Mouse (Mus musculus) heart, embryonic 13.5 days (tissue): ENCODE data around the gene Mc3r. TPM values are rescaled to one million over a fixed set of nuclear protein-coding genes. Genes with fewer than 3 reads are reported as not detected.

Source experiments
- ATAC-seq: fragments of 200-750 bp; cut with Nextera tagmentation; 2 replicates; pipeline ENCODE4 v1.8.0; 2017; ENCODE audit warnings: moderate TSS enrichment; ENCODE audit not compliant: insufficient number of reproducible peaks, low FRiP score, low TSS enrichment; ENCODE audit errors: extremely low read depth
- H3K27ac ChIP-seq: fragments of 300-500 bp; sonication (generic); replicated peaks from 2 replicates; pipeline ENCODE4 v1.5.1; 2015; ENCODE audit warnings: moderate library complexity, mild to moderate bottlenecking, inconsistent platforms
- H3K27me3 ChIP-seq: fragments of 300-500 bp; sonication (generic); replicated peaks from 2 replicates; pipeline ENCODE4 v1.6.1; 2015; ENCODE audit warnings: mild to moderate bottlenecking, inconsistent platforms
- H3K36me3 ChIP-seq: fragments of 300-500 bp; sonication (generic); 2 replicates; pipeline ENCODE4 v1.6.1; 2015; ENCODE audit warnings: mild to moderate bottlenecking, inconsistent platforms
- H3K4me1 ChIP-seq: fragments of 300-500 bp; sonication (generic); 2 replicates; pipeline ENCODE4 v1.6.1; 2015; ENCODE audit warnings: inconsistent platforms
- H3K4me2 ChIP-seq: fragments of 300-500 bp; sonication (generic); 2 replicates; pipeline ENCODE4 v1.6.1; 2015; ENCODE audit warnings: inconsistent platforms, mild to moderate bottlenecking, moderate library complexity
- H3K4me3 ChIP-seq: fragments of 300-500 bp; sonication (generic); 2 replicates; pipeline ENCODE4 v1.5.1; 2015; ENCODE audit warnings: moderate library complexity, mild to moderate bottlenecking, inconsistent platforms
- H3K9ac ChIP-seq: fragments of 300-500 bp; sonication (generic); 2 replicates; pipeline ENCODE4 v1.6.1; 2015; ENCODE audit warnings: inconsistent platforms, mild to moderate bottlenecking, moderate library complexity
- H3K9me3 ChIP-seq: fragments of 300-500 bp; sonication (generic); 2 replicates; pipeline ENCODE4 v1.6.1; 2016; ENCODE audit warnings: inconsistent platforms
- WGBS: fragments of 180-500 bp; shearing (Covaris S2); methylation state at CpG from one replicate; pipeline ENCODE4 v1.1.7; 2015; ENCODE audit warnings: mixed read lengths; 5-methylcytosine and 5-hydroxymethylcytosine counted together
- polyA plus RNA-seq: library from polyadenylated mRNA; unstranded; fragments of >200 nt; fragmentation: Nextera tagmentation; extraction: Ambion mirVana; gene quantifications from 2 replicates; pipeline ENCODE4 v1.2.1, GENCODE M21; 2015

Gene Mc3r
- not detected in 2 replicates for polyA plus RNA-seq

DNA sequence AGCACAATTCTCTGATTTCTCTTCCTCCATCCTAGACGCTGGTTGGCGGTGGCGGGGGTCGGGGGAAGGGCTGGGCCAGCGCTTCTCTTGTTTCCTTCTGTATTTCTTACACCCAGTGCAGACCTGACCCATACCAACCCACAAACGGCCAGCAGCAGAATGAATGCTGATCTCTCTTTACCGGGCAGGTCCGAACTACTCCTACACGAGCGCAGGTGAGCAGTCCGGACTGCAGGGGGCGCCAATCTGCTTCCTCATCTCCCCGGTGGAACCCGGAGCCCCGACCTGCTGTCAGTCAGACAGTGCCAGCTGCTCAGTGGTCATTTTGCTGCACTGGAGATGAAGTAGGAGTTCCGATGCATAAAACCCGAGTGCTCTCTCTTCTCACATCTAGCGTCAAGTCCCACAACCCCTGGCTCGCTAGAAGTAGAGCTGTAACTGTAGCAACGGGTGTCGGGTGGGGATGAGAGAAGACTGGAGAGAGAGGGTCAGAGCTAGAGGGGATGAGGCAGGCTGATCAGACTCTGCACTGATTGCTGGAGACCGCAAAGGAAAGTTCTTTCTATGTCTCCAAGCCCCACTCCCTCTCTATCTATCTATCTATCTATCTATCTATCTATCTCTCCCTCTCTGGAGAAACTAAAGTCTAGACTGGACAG lies at the start of gene Mc3r:
Gene Mc3r (plus strand): TSS at position 387 of the 659 bp plus-strand sequence.
- H3K4me1 ChIP-seq: no peaks in the 10 kb centered on the region
- H3K9me3 ChIP-seq: no peaks in the 10 kb centered on the region
- no peak within 1 kb of the TSS for H3K4me2 ChIP-seq
- H3K36me3 ChIP-seq: no peaks in the 10 kb centered on the region
- no peak for ATAC-seq
- WGBS: 9% methylated on average over 22 of the region's 22 CpGs
- H3K27me3 ChIP-seq: peaks cover 85% of the 10 kb centered on the region
- H3K4me3 ChIP-seq: no peak within 1 kb of the TSS
- H3K9ac ChIP-seq: no peak within 1 kb of the TSS
- no peak within 1 kb of the TSS for H3K27ac ChIP-seq

DNA sequence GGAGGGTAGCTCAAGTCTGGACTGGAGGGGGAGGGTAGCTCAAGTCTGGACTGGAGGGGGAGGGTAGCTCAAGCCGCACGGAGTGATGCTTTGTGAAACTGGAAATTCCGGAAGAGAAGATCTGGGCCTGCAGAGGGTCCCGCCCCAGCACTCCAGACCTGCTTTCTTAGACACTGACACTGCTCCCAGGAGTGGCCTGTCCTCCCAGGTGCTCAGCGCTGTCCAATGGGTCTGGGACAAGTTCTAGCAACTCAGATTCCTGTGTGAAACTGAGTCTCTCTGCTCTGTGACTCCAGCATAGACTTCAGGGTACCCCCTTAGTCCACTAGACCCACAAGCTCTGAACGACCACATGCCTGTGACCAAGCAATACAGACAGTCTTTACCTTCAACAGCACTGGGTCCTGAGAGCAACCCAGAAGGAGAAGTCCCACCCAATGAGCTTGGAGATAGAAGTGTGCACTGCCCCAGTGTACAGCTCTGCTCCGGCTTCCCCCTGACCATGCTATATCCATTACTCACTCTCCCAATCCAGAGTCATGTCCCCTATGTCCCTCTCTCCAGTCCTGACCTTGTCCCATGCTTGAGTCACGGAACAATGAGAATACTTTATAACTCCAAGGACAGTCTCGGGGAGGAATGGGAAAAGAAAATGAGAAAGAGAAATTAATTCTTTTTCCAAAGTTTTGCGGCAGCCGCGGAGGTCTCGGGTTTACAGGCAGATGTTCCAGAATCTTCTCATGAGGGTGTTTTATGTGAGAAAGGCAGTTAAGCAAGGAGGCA lies 46.1 kb upstream of the Mc3r start:
- no peaks in the 10 kb centered on the region for H3K4me1 ChIP-seq
- WGBS: 73% methylated on average over 13 of the region's 13 CpGs
- H3K4me3 ChIP-seq: no peak overlapping the region
- no peak overlapping the region for H3K9ac ChIP-seq
- no peak for ATAC-seq
- no peaks in the 10 kb centered on the region for H3K36me3 ChIP-seq
- H3K27ac ChIP-seq: no peak overlapping the region
- peaks cover 6% of the 10 kb centered on the region; the same call in 1 of the 2 replicates for H3K27me3 ChIP-seq
- no peaks in the 10 kb centered on the region for H3K9me3 ChIP-seq
- no peak overlapping the region for H3K4me2 ChIP-seq

DNA sequence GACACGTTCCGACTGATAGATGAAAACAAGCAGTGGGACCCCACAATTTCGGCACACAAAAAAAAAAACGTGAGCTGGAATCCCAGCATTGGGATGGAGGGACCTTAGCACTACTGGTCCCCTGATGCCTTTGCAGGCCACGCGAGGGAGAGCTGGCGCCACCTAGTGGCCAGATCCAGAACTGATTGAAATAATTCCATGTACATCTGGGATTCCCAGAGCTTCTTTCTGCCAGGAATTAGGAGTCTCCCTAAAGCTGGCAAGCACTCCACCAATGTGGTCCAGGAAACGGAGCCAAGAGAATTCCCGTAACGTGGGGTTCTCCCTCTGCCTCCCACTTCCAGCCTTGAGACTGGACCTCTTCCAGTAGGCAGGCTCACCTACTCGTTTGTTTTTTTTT lies 41.3 kb upstream of the Mc3r start:
- H3K4me3 ChIP-seq: no peak overlapping the region
- 11% methylated on average over 11 of the region's 11 CpGs for WGBS
- no peak overlapping the region for H3K9ac ChIP-seq
- peaks cover 6% of the 10 kb centered on the region; the same call in 1 of the 2 replicates for H3K27me3 ChIP-seq
- H3K4me2 ChIP-seq: no peak overlapping the region
- H3K9me3 ChIP-seq: no peaks in the 10 kb centered on the region
- no peaks in the 10 kb centered on the region for H3K4me1 ChIP-seq
- no peak overlapping the region for H3K27ac ChIP-seq
- no peaks in the 10 kb centered on the region for H3K36me3 ChIP-seq
- no peak for ATAC-seq

DNA sequence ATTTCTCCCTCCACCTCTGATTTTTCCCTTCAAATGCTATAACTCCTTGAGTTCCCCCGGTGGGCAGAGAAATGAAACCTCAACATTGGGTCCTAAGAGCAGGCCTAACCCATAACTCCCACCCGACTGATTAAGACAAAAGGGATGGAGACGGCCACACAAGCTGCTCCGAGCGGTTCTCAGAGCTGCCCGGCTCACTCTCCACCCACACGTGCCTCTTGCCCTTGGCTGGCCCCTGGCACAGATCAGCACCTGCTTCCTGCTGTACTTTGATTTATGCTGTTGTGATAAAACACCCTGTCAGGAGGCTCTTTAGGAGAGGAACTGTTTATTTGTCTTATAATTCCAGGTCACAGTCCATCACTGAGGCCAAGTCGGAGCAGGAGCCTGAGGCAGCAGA lies 34.8 kb upstream of the Mc3r start:
- Histone ChIP-seq H3K4me3 (no peak overlapping the region), H3K27ac (no peak overlapping the region), H3K36me3 (no peaks in the 10 kb centered on the region), H3K9ac (no peak overlapping the region), H3K9me3 (no peaks in the 10 kb centered on the region), H3K4me1 (no peaks in the 10 kb centered on the region), H3K4me2 (no peak overlapping the region), H3K27me3 (peaks cover 8% of the 10 kb centered on the region; the same call in 1 of the 2 replicates)
- no peak for ATAC-seq
- WGBS: 61% methylated on average over 8 of the region's 8 CpGs

DNA sequence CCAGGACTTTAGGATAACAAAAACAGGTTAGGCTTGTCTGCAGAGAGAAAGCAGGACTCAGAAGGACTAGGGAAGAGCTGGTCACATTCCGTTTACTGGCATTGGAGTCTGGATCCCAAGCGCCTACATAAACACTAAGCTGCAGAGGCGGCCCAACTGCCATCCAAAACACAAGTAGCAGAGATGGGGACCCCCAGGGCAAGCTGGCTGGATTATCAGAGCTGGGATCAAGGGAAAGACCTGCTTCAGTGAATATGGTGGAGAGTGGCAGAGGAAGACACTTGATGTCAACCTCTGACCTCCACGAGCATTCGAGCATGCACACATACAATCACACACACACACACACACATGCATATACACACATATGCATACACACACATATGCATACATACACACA lies 34.0 kb upstream of the Mc3r start:
- H3K9ac ChIP-seq: no peak overlapping the region
- H3K27ac ChIP-seq: no peak overlapping the region
- no peaks in the 10 kb centered on the region for H3K9me3 ChIP-seq
- H3K4me2 ChIP-seq: no peak overlapping the region
- no peaks in the 10 kb centered on the region for H3K36me3 ChIP-seq
- ATAC-seq: no peak
- H3K4me1 ChIP-seq: no peaks in the 10 kb centered on the region
- no peak overlapping the region for H3K4me3 ChIP-seq
- WGBS: 77% methylated on average over 5 of the region's 5 CpGs
- H3K27me3 ChIP-seq: peaks cover 8% of the 10 kb centered on the region; the same call in 1 of the 2 replicates

DNA sequence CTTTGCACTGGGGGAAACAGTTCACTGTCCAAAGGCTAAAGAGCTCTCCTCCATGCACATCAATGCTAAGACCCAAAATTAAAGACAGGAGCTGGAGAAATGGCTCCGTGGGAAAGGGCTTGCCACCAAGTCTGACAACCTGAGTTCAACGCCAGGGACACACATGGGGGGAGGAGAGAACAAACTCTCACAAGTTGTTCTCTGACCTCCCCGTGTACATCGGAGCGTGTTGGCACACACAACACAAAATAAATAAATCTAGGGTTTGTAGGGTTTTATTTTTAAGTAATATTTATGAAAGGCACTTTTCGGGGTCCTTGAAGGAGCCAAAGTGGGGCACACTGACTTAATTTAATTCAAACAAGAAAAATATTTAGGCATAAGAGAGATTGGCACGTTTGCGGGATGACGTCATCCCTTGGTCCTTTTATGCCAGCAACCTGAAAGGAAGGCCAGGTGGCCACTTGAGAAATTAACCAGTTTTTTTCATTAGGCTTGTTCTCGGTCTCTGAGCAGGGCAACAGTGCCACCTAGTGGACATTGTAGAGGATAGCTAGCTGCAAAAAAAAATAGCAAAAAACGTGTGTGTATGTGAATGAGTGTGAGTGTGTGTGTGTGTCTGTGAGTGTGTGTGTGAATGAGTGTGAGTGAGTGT lies 32.7 kb upstream of the Mc3r start:
- no peak for ATAC-seq
- peaks cover 8% of the 10 kb centered on the region; the same call in 1 of the 2 replicates for H3K27me3 ChIP-seq
- H3K9ac ChIP-seq: no peak overlapping the region
- 39% methylated on average over 11 of the region's 11 CpGs for WGBS
- H3K4me1 ChIP-seq: no peaks in the 10 kb centered on the region
- H3K27ac ChIP-seq: no peak overlapping the region
- H3K4me2 ChIP-seq: no peak overlapping the region
- H3K36me3 ChIP-seq: no peaks in the 10 kb centered on the region
- H3K9me3 ChIP-seq: no peaks in the 10 kb centered on the region
- H3K4me3 ChIP-seq: no peak overlapping the region

DNA sequence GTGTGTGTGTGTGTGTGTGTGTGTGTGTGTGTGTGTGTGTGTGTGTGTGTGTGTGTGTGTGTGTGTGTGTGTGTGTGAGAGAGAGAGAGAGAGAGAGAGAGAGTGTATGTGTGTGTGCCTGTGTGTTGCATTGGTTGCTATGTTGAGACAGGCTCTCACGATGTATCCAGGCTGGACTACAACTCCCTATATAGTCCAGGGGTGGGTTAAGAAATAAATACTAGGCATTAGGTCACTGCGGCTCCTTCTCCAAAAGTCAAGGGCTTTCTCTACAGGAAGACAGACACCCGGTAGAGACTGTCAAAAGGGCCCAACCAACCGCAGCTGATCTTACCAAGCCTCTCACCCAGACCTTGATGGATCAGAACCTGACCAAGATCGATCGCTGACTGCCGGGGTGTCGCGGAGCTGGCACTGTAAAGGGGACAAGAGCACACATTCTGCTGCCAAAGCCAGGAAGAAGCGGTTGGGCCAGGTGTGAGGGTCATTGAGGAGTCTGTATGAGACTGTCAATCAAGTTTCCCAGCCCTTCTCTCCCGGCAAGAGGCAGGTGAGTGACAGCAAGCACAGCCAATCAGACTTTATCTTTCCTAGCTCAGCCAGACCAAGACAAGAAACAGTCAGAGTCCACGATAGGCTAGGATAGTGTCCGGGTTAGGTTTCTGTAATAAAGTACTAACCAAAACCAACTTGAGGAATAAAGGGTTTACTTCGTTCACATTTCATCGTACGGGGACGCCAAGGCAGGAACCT lies 32.0 kb upstream of the Mc3r start:
- no peak overlapping the region for H3K4me2 ChIP-seq
- H3K27ac ChIP-seq: no peak overlapping the region
- peaks cover 8% of the 10 kb centered on the region; the same call in 1 of the 2 replicates for H3K27me3 ChIP-seq
- no peak for ATAC-seq
- no peak overlapping the region for H3K4me3 ChIP-seq
- H3K9me3 ChIP-seq: no peaks in the 10 kb centered on the region
- H3K4me1 ChIP-seq: no peaks in the 10 kb centered on the region
- H3K36me3 ChIP-seq: no peaks in the 10 kb centered on the region
- no peak overlapping the region for H3K9ac ChIP-seq
- WGBS: 59% methylated on average over 17 of the region's 17 CpGs

DNA sequence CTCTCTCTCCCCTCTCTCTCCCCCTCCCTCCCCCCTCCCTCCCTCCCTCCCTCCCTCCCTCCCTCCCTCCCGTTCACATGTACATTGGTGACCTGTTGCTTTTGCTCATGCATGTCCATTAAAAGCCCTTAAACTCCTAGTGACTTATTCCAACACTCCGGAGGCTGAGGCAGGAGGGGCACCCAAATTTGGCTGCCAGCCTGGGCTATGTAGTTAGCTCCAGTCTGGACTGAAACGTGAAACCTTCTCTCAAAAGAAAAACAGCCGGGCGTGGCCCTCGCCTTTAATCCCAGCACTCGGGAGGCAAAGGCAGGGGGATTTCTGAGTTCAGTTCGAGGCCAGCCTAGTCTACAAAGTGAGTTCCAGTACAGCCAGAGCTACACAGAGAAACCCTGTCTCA lies 30.4 kb upstream of the Mc3r start:
- Histone ChIP-seq H3K9ac (no peak overlapping the region), H3K27me3 (peaks cover 20% of the 10 kb centered on the region), H3K27ac (no peak overlapping the region), H3K4me1 (peaks cover 4% of the 10 kb centered on the region; the same call in 1 of the 2 replicates), H3K4me3 (no peak overlapping the region), H3K36me3 (no peaks in the 10 kb centered on the region), H3K4me2 (no peak overlapping the region), H3K9me3 (no peaks in the 10 kb centered on the region)
- ATAC-seq: no peak
- 44% methylated on average over 7 of the region's 8 CpGs for WGBS

DNA sequence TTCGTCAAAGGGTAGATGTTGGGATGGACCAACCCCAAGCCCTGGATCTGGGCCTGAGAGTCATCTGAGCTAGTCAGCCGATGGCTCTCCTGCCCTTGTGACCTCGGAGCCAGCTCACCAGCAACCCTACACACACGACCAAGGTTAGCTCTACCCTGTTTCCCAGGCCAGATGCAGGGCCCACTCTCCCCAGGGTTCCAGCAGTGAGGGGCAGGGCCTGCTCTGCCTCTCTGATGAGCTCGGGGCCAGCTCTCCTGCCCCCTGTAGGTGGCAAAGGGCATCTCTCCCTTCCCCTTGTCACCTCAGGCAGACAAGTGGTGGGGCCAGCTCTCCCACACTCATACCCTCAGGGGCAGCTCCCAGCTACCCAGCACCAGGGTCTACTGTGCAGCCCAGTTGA lies 29.1 kb upstream of the Mc3r start:
- H3K27me3 ChIP-seq: peaks cover 27% of the 10 kb centered on the region
- H3K27ac ChIP-seq: no peak overlapping the region
- WGBS: 58% methylated on average over 5 of the region's 5 CpGs

DNA sequence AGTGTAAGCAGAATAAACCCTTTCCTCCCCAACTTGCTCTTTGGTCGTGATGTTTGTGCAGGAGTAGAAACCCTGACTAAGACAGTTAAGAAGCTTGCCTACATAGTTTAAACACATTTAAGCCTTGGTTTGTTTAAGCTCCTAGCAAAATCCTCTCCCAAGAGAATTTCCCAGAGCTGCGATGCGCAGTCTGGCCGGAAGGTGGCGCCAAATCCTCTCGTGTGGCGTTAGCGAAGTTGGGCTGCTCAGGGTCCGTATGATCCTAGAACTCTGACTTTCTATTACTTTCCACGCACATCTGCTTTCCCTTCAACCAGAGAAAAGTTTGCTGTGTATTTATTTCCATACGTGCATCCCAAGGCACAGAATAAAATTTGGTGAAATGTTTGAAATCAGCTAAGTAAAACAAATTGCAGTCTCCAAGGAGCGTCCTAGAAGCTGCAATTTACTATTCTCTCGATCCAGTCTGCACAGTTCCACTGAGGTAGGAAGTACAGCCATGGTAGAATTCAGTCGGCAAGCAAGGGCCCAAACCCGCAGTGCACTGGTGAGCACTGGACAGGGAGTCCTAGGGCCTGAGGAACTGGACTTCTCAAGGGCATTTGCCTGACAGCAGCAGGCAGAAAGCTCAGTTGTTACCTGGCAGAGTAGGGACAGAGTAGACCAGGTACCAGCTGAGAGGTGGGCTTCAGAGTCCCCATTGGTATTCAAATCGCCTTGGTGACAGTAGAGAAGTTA lies 26.5 kb upstream of the Mc3r start:
- no peaks in the 10 kb centered on the region for H3K9me3 ChIP-seq
- no peaks in the 10 kb centered on the region for H3K36me3 ChIP-seq
- H3K4me3 ChIP-seq: no peak overlapping the region
- H3K4me2 ChIP-seq: peak overlapping the region; percentile 22; the same call in 1 of the 2 replicates
- H3K27me3 ChIP-seq: peaks cover 23% of the 10 kb centered on the region
- peaks cover 4% of the 10 kb centered on the region; the same call in 1 of the 2 replicates for H3K4me1 ChIP-seq
- no peak for ATAC-seq
- no peak overlapping the region for H3K9ac ChIP-seq
- WGBS: 12% methylated on average over 16 of the region's 16 CpGs
- H3K27ac ChIP-seq: no peak overlapping the region

More for the DNA sequence above, 29.1 kb upstream of the Mc3r start:
- no peaks in the 10 kb centered on the region for H3K9me3 ChIP-seq
- no peak overlapping the region for H3K4me2 ChIP-seq
- no peak overlapping the region for H3K4me3 ChIP-seq
- no peaks in the 10 kb centered on the region for H3K36me3 ChIP-seq
- H3K9ac ChIP-seq: no peak overlapping the region
- H3K4me1 ChIP-seq: peaks cover 4% of the 10 kb centered on the region; the same call in 1 of the 2 replicates
- ATAC-seq: no peak
